Mouse (Mus musculus): ENCODE measurements at regions not wholly inside any gene's neighbourhood (a gene's known extent, or its start where the extent isn't known, plus 50 kb on each side); places are given as distances from the start of the nearest gene placed in this dataset.
A peak's percentile ranks its signal among the peaks of the same experiment; 100 is the strongest.

GRCm38 (mm10) chr9:83326437-83327086 lies 114.4 kb downstream of the Lca5 start:
- H3K4me3 ChIP-seq = no peak overlapping the region
- no peaks in the 10 kb centered on the region for H3K36me3 ChIP-seq
- H3K9ac ChIP-seq = no peak overlapping the region
- no peaks in the 10 kb centered on the region for H3K9me3 ChIP-seq
- no peak overlapping the region for H3K4me2 ChIP-seq (replicated peaks)
- H3K27ac ChIP-seq = no peak overlapping the region
- no peaks in the 10 kb centered on the region for H3K27me3 ChIP-seq
- WGBS = 38% methylated on average over 7 of the region's 7 CpGs
- ATAC-seq (ENCODE audit: low FRiP score, low read depth) = no peak
- H3K4me1 ChIP-seq = peaks cover 6% of the 10 kb centered on the region; the same call in 1 of the 2 replicates

GRCm38 (mm10) chr9:83325910-83326309 lies 115.0 kb downstream of the Lca5 start:
- no peak overlapping the region for H3K9ac ChIP-seq
- H3K4me1 ChIP-seq = peaks cover 6% of the 10 kb centered on the region; the same call in 1 of the 2 replicates
- H3K4me2 ChIP-seq (replicated peaks) = no peak overlapping the region
- ATAC-seq (ENCODE audit: low FRiP score, low read depth) = no peak
- no peaks in the 10 kb centered on the region for H3K27me3 ChIP-seq
- H3K4me3 ChIP-seq = no peak overlapping the region
- WGBS = 19% methylated on average over 6 of the region's 6 CpGs
- no peaks in the 10 kb centered on the region for H3K36me3 ChIP-seq
- no peaks in the 10 kb centered on the region for H3K9me3 ChIP-seq
- no peak overlapping the region for H3K27ac ChIP-seq

- H3K9ac ChIP-seq = no peak overlapping the region
- H3K36me3 ChIP-seq = no peaks in the 10 kb centered on the region
- 60% methylated on average over 3 of the region's 3 CpGs for WGBS
- H3K9me3 ChIP-seq = no peaks in the 10 kb centered on the region
- no peak overlapping the region for H3K4me3 ChIP-seq
- no peak overlapping the region for H3K4me2 ChIP-seq (replicated peaks)
- no peak for ATAC-seq (ENCODE audit: low FRiP score, low read depth)
- peaks cover 6% of the 10 kb centered on the region; the same call in 1 of the 2 replicates for H3K4me1 ChIP-seq
- H3K27ac ChIP-seq = no peak overlapping the region
- H3K27me3 ChIP-seq = no peaks in the 10 kb centered on the region
Observed at GRCm38 (mm10) chr9:83324336-83324735, 116.6 kb downstream of the Lca5 start.

DNA sequence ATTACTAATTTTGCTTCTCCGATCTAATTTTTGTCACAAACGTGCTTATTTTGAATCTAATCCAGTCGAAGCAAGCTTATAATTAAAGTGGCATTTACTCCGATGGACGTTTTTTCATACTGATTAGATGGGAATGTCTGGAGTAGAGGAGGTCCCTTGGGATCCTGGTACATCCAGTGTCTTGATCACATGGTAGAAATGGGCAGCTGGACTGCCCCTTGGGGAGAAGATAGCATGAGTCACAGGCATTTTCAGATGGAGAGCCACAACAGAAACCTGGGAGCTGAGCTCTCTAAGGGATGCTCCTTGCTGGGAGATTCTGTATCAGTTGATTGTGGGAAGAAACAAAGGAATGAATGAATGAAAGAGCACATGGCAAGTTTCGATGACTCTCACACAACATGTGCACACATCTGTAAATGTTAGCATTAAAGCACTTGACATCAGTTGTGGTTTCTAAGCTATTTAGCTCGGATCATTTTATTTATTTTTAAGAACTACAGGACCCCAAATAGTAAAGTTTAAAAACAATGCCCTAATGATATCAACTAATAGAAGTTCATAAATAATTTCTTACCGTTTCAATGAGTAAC lies 117.8 kb downstream of the Lca5 start:
- Histone ChIP-seq H3K4me1 (peaks cover 6% of the 10 kb centered on the region; the same call in 1 of the 2 replicates), H3K4me2 (replicated peaks) (no peak overlapping the region), H3K4me3 (no peak overlapping the region), H3K36me3 (no peaks in the 10 kb centered on the region), H3K9me3 (no peaks in the 10 kb centered on the region), H3K27ac (no peak overlapping the region), H3K9ac (no peak overlapping the region), H3K27me3 (no peaks in the 10 kb centered on the region)
- WGBS = 83% methylated on average over 8 of the region's 8 CpGs
- no peak for ATAC-seq (ENCODE audit: low FRiP score, low read depth)

DNA sequence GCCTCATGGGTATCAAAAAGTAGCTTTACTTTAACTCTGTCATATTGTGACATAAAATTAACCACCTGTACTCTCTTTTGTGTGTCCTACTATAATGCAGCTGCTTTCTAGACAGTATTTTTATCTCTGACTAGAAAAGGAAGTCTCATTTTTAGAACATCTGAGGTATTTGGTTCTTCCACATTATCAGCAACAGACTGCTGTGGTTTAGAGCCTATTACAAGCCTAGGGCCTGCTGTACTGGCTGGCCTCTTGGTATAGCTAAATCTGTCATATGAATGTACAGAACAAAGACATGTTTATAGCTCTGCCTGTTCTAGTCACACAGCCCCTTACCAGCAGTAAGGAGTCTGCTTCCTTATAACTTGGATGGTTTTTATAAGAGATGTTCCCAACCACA lies 119.1 kb downstream of the Lca5 start:
- Histone ChIP-seq H3K4me2 (replicated peaks) (no peak overlapping the region), H3K27me3 (no peaks in the 10 kb centered on the region), H3K27ac (no peak overlapping the region), H3K9me3 (no peaks in the 10 kb centered on the region), H3K36me3 (no peaks in the 10 kb centered on the region), H3K9ac (no peak overlapping the region), H3K4me1 (peaks cover 6% of the 10 kb centered on the region; the same call in 1 of the 2 replicates), H3K4me3 (no peak overlapping the region)
- no peak for ATAC-seq (ENCODE audit: low FRiP score, low read depth)

DNA sequence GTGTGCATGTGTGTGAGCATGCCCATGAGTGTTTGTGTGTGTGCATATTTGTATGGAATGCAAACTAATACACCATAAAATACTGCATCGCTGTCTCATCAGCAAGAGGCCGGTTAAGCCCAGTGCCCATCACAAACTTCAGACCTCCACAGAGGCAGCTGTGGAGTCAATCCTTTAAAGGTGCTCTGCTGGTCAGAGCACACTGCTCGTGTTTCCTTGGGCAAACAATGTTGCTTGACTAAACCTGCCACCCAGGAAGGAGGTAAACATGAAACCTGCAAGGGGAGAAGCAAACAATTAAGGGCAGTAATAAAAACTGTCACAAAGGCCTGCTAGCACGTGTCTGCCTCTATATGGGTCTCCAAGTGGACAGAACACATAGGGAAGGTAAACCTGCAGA lies 120.1 kb downstream of the Lca5 start:
- H3K36me3 ChIP-seq = no peaks in the 10 kb centered on the region
- WGBS = 45% methylated on average over 4 of the region's 4 CpGs
- H3K4me1 ChIP-seq = peaks cover 10% of the 10 kb centered on the region
- H3K4me3 ChIP-seq = no peak overlapping the region
- H3K9ac ChIP-seq = no peak overlapping the region
- no peak overlapping the region for H3K4me2 ChIP-seq (replicated peaks)
- ATAC-seq (ENCODE audit: low FRiP score, low read depth) = no peak
- no peaks in the 10 kb centered on the region for H3K27me3 ChIP-seq
- no peaks in the 10 kb centered on the region for H3K9me3 ChIP-seq
- no peak overlapping the region for H3K27ac ChIP-seq

GRCm38 (mm10) chr9:83316818-83317162 lies 124.1 kb downstream of the Lca5 start:
- Histone ChIP-seq H3K4me3 (no peak overlapping the region), H3K27ac (no peak overlapping the region), H3K9me3 (no peaks in the 10 kb centered on the region), H3K4me2 (replicated peaks) (no peak overlapping the region), H3K4me1 (peaks cover 7% of the 10 kb centered on the region), H3K9ac (no peak overlapping the region), H3K36me3 (no peaks in the 10 kb centered on the region), H3K27me3 (no peaks in the 10 kb centered on the region)
- WGBS = 75% methylated on average over 2 of the region's 2 CpGs
- no peak for ATAC-seq (ENCODE audit: low FRiP score, low read depth)

- 59% methylated on average over 10 of the region's 10 CpGs for WGBS
- peak; percentile 67; the same call in 1 of the 2 replicates for ATAC-seq (ENCODE audit: low FRiP score, low read depth)
- no peak overlapping the region for H3K27ac ChIP-seq
- H3K4me3 ChIP-seq = no peak overlapping the region
- no peaks in the 10 kb centered on the region for H3K27me3 ChIP-seq
- no peak overlapping the region for H3K9ac ChIP-seq
- peaks cover 7% of the 10 kb centered on the region for H3K4me1 ChIP-seq
- H3K4me2 ChIP-seq (replicated peaks) = no peak overlapping the region
- no peaks in the 10 kb centered on the region for H3K9me3 ChIP-seq
- no peaks in the 10 kb centered on the region for H3K36me3 ChIP-seq
Observed at GRCm38 (mm10) chr9:83315941-83316817, 124.7 kb downstream of the Lca5 start.

DNA sequence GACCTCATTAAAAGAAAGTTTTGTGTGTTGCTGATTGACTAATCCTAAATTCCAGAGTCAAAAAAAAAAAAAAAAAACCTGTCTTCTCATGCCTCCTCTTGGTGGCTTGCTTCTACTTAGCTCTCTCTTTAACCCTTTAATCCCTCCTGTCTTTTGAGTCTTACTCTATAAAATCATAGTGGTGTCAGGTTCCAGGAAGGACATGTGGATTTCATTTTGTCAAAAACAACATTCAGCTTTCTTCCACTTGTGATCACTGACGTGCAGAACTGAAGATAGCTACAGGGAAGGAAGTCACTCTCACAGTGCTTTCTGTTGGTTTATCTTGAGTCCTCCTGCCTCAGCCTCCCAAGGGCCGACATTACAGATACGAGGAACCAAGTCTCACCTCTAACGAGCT lies 132.2 kb downstream of the Lca5 start:
- 41% methylated on average over 4 of the region's 4 CpGs for WGBS
- H3K4me3 ChIP-seq = no peak overlapping the region
- H3K27me3 ChIP-seq = no peaks in the 10 kb centered on the region
- peaks cover 27% of the 10 kb centered on the region for H3K4me1 ChIP-seq
- H3K27ac ChIP-seq = no peak overlapping the region
- H3K9ac ChIP-seq = no peak overlapping the region
- H3K9me3 ChIP-seq = no peaks in the 10 kb centered on the region
- no peaks in the 10 kb centered on the region for H3K36me3 ChIP-seq
- H3K4me2 ChIP-seq (replicated peaks) = no peak overlapping the region
- no peak for ATAC-seq (ENCODE audit: low FRiP score, low read depth)

- Histone ChIP-seq H3K4me1 (peaks cover 27% of the 10 kb centered on the region), H3K9me3 (no peaks in the 10 kb centered on the region), H3K36me3 (no peaks in the 10 kb centered on the region), H3K4me3 (no peak overlapping the region), H3K9ac (no peak overlapping the region), H3K27me3 (no peaks in the 10 kb centered on the region), H3K27ac (no peak overlapping the region; the same call in 1 of the 2 replicates), H3K4me2 (replicated peaks) (no peak overlapping the region)
- ATAC-seq (ENCODE audit: low FRiP score, low read depth) = peak; percentile 38; the same call in 1 of the 2 replicates
- 80% methylated on average over 4 of the region's 4 CpGs for WGBS
Observed at GRCm38 (mm10) chr9:83308092-83308491, 132.8 kb downstream of the Lca5 start.

DNA sequence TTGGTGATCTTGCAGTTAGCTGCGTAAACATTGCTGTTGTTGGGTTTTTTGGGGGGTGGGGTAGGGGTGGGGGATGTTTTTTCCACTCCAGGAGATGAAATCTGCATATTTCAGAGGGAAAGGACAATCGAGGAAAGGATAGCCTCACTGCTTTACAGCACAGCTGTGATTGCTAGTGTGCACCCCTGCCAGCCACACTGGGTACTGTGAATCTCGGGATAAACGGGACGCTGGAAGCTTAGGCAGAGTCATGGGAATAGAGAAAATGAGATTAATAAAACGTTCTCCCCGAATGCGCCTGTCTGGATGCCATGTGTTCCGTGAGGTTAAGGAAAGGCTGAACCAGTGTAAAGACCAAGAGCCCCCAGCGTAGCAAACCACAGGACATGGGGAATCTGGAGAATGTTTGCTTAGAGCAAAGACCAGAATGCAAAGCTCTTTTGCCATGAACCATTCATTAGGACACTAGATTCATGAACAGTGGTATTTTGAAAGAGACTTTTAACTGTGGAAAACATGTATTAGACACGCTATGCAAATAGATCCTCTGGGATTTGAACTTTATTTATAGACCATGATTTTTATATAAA lies 133.5 kb downstream of the Lca5 start:
- Histone ChIP-seq H3K36me3 (no peaks in the 10 kb centered on the region), H3K27ac (no peak overlapping the region), H3K4me2 (replicated peaks) (peak overlapping the region; percentile 19; the same call in 1 of the 2 replicates), H3K4me1 (peaks cover 27% of the 10 kb centered on the region), H3K4me3 (no peak overlapping the region), H3K27me3 (no peaks in the 10 kb centered on the region), H3K9ac (no peak overlapping the region), H3K9me3 (no peaks in the 10 kb centered on the region)
- peak; percentile 67 for ATAC-seq (ENCODE audit: low FRiP score, low read depth)
- WGBS = 38% methylated on average over 11 of the region's 11 CpGs

DNA sequence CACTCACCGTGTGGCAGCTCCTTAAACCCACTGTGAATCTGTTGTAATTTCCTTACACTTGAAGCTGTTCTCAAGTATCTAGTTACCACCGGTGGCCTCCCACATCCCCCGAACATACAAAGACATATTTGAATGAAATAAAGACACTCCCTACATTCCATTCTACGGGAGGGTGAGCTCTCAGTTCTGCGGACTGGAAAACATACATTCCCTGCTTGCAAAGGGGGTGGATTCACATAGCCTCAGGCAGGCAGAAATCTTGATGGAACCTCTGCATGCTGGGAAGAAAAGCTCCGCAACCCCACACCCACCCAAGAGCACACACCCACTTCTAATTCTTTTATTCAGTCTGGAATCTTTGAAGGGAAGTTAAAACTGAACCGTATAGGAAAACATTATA lies 136.0 kb downstream of the Lca5 start:
- Histone ChIP-seq H3K27ac (no peak overlapping the region), H3K9me3 (no peaks in the 10 kb centered on the region), H3K27me3 (no peaks in the 10 kb centered on the region), H3K4me2 (replicated peaks) (0 out of 2 replicates have a peak overlapping the region, but pooled peaks have one; percentile 30), H3K9ac (no peak overlapping the region), H3K4me3 (no peak overlapping the region), H3K36me3 (no peaks in the 10 kb centered on the region), H3K4me1 (peaks cover 27% of the 10 kb centered on the region)
- WGBS = 45% methylated on average over 7 of the region's 7 CpGs
- ATAC-seq (ENCODE audit: low FRiP score, low read depth) = no peak
